Mouse (Mus musculus): Measurements from ENCODE around the gene Pi16.

GRCm38 (mm10) chr17:29342010-29342910 is 24.8 kb downstream of the Pi16 start:
- TF ChIP-seq POLR2A (IDR thresholded peaks at IDR 0.05; ENCODE audit: low read depth, low read length) (no peak), CTCF (IDR thresholded peaks at IDR 0.05; ENCODE audit: borderline replicate concordance, insufficient read depth, low read length) (no peak)

Data from embryonic fibroblast, embryonic 13.5 days (primary cell).